Mouse (Mus musculus) C2C12 (cell line): ENCODE measurements at regions not wholly inside any gene's neighbourhood (a gene's known extent, or its start where the extent isn't known, plus 50 kb on each side); places are given as distances from the start of the nearest gene placed in this dataset.

Experiments used
- CTCF ChIP-seq: IDR thresholded peaks from one replicate; pipeline ENCODE4 v1.5.1; 2011; ENCODE audit not compliant: control insufficient read depth, insufficient read depth, insufficient read length
- MAX ChIP-seq: IDR thresholded peaks from one replicate; pipeline ENCODE4 v1.6.1; 2011; ENCODE audit warnings: mild to moderate bottlenecking, control low read depth

GRCm38 (mm10) chr12:15965921-15966320 is 149.2 kb upstream of the Trib2 start:
- TF ChIP-seq CTCF (no peak), MAX (no peak)
